Mouse (Mus musculus): ENCODE measurements around the gene Tnpo1.

Tnpo1 gene

DNA sequence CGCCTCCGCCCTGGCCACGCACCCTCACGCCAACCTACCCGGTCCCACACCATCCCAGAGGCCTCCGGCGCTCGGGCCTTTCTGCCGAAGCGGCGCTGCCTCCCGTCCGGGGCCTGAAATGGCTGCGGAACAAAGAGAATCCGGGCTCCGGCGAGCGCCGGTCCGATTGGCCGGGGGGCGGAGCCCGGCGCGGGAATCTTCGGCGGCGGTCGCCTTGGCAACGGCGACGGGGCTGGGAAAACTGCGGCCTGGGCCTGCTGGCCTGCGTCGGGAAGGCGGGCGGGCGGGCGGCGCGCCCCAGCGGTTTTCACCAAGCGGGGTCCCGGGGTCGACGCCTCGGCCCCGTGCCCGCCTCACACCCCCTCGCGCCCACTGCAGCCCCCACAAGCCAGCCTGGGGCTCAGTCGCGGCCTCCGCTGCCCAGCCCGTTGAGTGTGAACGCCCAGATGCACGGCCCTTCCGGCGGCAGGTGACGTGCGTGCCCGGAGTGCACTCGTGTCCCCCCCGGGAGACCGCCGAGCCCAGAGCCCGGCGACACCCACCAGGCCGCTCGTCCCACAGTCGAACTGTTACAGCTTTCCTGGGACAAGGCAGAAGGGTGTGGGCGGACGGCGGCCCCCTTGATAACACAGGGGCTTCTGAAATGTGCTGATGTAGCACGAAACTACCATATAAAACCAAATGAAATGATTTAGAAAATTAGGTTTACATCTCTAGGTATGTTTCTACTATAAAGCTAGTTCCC lies at the start of gene Tnpo1:
Gene Tnpo1 (minus strand): TSS at position 172 of the 745 bp plus-strand sequence.
- peak; percentile 92 for DNase-seq

DNA sequence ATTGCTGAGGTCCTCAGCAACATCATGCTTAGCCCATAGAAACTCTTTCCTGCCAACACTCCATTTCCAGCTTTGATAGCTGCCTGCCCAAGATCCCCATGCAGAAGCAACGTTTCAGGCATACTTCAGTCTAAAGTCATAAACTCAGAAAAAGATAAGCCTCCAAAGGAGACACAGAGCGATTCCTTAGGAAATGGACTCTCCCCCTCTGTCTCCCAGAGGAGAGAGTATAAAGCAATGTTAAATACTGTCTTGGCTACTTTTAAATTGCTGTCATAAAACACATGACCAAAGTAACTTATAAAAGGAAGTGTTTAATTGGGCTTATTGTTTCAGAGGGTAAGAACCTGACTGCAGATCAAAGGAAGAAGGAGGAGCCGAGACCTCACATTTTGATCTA lies 45.9 kb upstream of the Tnpo1 start:
- DNase-seq = no peak

DNA sequence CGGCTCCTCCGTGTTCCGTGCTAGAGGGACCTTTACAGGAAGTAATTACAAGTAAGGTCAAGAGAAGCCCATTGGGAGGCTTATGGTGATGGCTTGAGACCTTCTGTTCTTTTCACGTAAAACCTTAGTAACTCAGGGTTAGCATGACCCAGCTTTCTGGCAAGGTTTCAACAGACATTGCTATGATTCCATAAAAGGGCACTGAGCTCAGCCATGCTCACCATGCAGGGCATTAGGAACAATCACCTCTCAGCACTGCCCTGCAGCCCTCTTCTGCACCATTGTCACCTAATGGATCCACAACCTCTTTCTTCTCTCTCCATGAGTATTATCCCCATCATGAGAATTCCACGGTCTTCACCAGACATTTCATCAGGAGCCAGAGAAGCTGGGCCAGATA lies 45.5 kb upstream of the Tnpo1 start:
- DNase-seq = peak; percentile 19

DNA sequence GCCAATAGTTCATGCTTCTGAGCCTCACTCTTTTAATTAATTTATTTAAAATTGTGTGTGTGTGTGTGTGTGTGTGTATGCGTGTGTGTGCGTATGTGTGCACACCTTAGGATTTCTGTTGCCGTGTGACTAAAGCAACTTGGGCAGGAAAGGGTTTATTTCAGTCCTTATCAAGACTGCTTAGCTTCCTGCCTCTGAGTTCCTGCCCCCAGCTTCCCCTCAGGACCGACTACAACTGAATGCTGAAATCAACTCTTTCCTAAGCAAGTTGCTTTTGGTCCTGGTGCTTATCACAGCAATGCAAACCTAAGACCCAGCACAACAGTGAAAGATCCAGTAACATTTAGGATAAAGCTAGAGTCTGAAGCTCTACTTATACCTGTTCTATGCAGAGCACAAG lies 42.3 kb upstream of the Tnpo1 start:
- DNase-seq = no peak

DNA sequence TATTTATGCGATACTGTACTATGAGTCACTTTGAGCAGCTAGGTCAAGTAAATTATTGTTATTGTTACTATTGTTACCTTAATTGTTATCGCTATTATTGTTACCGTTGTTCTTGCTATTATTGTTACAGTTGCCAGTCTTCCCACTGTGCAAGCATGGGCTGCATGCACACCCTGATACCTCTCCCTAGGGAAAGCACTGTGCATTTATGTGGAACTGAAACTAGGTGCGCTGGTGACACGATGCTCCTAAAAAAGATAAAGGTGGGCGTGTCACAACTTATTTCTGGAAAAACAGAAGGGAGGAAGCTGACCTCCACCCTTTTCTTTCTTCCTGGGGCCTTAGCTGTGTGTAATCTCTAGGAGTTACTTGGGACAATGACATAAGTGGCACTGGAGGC lies 41.8 kb upstream of the Tnpo1 start:
- no peak for DNase-seq

DNA sequence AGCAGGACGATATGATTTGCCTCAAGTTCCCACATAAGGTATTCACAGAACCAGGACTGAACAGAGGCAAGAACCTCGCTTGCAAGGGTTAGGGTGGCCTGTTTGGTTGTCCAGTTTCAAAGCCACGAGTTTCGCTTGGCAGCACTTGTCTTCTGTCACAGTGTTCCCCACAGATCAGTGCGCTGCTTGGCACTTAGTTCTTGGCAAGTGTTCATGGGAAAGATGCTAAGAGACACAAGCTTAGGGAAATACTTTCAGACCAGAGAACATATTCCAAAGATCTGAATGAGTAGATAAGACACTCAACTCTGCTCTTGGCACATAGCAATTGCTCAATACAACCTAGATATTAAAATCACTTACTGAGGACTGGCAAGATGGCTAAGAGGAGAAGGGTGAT lies 40.4 kb upstream of the Tnpo1 start:
- no peak for DNase-seq

DNA sequence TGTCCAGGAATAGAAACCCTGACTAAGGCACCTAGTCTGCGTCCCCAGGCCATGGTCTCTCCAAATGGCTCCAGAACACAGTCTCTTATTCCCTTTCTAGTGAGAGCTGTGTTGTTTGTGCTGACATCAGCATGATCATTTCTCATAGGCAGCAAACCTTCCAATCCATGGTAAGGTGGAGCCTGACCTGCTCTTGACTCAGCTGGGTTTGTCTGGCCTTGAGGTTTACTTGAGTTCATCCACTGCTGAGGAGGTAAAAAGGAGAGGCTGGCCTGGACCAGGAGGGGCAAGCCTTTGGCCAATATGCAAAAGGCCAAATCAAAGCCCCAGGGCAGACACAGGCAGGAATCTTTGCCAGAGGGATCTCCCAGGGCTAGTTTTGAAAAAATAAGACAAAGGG lies 37.4 kb upstream of the Tnpo1 start:
- peak; percentile 56 for DNase-seq

DNA sequence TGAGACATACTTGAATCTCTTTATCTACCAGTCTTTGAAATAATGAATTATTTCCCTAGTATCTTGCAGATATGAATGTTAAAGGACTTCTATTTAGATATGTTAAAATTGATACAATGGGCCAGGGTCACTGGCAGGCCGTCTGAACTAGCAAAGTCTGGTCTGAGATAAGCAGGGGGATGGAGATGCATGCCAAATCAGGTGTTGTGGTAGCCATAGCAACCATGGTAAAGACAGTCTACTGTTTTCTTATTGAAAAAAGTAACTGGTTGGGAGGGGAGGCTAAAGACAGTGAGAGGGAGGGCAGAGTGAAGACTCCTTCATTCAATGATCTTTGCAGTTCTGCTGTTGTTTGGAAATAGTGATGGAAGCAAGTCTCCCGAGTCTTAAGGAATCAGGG lies 32.0 kb upstream of the Tnpo1 start:
- DNase-seq = no peak

DNA sequence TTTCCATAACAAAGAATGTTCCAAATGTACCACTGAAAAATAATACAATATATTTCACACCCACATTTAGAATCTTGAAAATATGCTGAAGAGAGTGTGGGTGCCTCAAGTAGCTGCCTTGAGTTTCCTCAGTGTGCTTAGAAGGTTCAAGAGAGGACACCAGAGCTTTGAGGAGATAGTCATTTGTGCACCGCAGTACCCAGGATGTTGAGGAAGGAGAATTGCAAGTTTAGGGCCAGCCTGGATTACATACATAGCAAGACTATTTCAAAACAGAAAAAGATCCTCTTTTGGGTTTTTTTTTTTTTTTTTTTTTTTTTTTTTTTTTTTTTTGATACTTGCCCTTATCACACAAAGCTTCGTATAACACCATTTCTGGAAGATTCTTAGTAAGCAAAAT lies 30.0 kb upstream of the Tnpo1 start:
- DNase-seq = no peak

DNA sequence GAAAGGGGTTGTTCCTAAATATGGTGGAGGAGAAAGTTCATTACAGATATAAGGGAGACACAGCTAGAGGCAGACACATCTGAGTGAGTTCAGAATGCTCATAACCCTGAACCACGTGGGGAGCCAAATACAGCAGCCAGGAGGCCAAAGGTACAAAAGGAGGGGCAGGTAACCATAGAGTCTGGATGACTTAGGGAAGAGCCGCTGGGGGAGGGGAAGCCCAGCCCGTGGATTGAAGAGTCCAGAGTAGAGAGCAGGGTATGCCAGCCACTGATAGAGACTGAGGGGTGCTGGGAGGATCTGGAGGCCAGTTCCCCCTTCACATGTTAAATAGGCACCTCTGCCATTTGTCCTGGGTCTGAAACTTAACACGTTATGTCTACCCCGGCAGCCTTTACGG lies 29.5 kb upstream of the Tnpo1 start:
- DNase-seq = peak; percentile 92

DNA sequence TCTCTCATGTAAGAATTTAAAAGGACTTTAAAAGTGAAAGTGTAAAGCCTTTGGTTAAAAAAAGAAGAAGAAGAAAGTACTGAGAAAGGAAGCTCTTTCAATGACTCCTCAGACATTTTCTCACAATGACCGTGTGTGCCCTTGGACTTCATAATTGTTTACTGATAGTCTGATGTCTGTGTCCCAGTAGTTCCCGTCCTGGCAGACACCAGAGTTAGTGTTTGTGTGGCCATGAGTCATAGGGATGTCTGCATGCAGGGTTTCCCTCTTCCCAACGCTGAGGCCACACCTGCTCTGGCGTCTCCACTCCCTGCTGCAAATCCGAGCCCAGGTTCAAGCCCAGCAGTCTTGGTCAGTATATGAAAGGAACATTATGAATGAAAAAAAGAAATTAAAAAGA lies 29.0 kb upstream of the Tnpo1 start:
- no peak for DNase-seq

DNA sequence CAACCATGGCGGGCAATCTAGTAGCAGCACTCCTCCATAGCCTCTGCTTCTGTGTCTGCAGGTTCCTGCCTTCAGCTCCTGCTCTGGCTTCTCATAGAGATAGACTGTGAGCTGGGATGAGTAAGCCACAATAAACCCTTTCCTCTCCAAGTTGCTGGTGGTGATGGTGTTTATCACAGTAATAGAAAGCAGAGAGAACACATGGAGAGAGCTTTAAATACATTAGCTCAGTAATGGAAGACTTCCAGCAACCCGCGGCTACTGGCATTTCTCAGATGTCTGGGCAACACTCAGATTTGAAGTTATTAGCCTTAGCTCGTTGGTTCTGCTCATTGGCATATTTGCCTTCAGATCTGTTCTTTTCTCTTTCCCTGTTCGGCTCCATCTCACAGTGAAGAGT lies 27.6 kb upstream of the Tnpo1 start:
- no peak for DNase-seq

DNA sequence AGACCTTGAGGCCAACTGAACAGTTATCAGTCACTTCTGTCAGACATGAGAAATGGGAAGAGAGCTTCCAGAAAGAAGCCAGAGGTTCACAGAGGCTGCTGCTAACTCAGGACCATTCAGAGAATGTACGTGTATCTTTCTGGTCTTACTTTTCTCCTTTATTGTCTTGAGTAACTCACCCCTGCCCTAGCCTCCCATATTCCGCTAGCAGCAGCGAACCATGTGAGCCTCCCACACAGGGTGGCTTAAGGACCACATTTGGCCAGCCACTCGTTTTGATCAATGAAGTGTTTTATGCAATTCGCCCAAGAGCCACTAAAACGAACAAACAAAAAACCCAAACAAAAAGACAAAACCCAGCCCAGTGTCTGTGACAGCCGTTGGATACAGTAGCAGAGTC lies 25.8 kb upstream of the Tnpo1 start:
- DNase-seq = no peak

DNA sequence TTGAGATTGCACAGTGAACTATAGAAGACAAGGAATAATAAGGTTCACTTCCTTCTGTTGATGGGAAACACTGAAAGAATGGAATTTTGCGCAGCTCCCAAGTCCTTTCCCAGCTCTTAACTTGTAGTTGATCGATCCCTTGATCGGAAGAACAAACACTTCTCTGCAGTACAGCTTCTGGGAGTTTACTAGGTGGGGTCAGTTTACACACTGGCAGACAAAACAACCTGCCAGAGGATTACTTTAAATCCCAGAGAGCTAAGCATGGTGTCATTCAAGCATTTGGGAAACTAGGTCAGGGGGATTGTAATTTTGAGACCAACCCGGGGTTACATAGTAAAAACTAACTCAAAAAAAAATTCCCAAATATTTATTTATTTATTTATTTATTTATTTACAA lies 22.0 kb upstream of the Tnpo1 start:
- DNase-seq = no peak

DNA sequence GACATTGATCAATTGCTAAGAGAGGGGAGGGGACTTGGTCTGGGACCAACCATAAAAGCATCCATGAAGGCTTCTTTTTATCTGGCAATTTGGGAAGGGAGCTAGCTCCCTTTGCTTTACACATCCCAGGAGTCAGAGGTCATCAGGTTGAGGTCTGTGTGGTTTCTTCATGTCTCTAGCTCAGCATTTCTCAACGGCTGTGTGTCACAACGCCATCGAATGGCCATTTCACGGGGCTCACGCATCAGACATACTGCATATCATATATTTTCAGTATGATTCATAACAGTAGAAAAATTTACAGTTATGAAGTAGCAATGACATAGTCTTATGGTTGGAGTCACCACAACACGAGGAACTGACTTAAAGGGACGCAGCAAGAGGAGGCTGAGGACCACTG lies 20.2 kb upstream of the Tnpo1 start:
- DNase-seq = no peak

DNA sequence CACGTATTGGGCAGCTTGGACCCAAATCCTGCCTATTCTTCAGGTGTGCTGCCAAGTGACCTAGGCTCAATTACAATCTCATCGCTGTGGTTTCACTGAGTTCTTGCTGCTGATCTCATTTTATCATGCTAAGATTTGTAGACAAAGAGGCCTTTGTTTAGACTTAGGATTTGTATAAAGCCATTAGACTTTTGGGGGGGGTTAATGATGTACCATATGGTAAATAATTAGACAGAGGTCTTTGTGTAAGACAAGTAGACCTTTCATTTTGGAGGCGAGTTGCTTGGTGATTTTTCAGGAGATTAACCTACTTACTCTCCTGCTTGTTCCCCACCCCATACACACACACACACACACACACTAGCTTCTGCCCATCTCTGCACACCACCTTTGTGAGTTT lies 19.7 kb upstream of the Tnpo1 start:
- no peak for DNase-seq

DNA sequence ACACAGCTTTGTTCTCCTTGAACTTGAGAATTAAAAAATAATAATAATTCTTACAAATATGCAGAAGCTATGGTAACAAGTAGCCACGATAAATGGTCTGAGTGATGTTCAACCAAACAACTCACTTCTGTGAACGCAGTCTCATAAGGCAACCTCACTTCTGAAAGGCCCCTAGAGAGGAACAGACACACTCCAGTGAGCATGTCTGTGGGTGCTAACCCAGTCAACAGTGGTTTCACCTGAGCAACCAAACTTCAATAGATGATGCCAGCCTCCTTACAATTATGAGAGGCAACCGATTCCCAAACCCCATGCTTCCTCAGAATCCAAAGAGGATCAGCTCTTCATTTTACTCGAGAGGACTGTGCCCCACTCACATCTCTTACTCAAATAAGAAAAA lies 19.2 kb upstream of the Tnpo1 start:
- peak; percentile 47 for DNase-seq

DNA sequence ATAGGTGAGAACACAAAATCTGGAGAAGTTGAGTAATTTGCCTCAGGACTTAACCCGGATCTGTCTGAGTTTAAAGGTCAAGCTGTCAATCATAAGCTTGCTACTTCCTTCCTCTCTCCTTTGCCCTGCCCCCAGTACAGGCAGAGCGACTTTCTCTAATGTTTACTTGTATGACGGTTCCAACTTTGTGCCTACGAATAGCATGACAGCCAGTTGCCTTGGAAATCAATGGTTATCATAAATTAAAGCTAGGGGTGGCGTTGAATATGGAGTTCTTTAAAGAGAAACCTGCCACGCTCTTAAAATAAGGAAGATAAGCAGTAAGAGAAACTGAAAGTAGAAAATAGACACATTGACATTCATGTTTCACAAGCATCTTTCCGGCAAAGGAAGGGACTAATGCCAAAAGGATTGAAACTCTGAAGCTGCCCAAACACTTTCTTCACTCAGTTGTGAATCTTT lies 18.5 kb upstream of the Tnpo1 start:
- peak; percentile 86 for DNase-seq

DNA sequence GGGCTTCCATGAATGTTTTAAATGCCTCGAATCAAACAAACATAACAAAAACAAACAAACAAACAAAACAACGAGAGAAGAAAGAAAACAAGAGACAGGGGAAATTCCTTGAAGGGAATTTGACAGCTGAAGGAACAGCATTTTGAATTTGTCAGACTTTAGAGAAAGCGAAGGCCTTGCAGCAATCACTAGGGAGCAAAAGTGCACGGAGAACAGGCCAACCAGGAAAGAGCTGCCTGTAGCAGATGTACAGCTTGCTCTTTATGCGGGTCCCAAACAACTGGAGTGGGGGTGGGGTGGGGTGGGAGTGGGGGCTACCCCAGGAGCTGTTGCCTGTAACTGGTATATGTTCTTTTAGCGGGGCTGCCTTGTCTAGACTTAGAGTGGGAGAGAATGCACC lies 16.2 kb upstream of the Tnpo1 start:
- no peak for DNase-seq

DNA sequence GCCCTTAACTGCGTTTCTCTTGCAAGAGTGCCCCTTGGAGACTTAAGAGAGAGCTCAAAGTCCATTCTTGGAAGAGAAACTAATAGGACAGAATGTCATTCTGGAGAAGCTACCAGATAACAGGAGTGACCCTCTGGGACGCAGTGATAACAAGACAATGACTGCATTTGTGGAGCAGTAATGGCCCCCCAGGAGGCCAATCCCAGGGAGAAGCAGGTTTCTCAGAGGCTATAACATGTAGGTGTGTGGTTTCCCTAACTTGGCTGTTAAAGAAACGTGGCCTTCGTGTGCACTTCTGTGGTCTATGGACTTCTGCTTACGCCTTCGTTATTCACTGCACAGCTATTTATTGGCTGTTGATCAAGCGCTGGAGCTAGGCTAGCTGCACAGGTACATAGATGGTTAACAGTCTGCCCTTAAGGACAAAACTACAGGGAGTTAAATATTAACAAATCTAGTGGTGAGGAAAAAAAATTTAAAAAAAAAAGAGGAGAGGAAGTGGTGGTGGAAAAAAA lies 15.7 kb upstream of the Tnpo1 start:
- DNase-seq = peak; percentile 87

DNA sequence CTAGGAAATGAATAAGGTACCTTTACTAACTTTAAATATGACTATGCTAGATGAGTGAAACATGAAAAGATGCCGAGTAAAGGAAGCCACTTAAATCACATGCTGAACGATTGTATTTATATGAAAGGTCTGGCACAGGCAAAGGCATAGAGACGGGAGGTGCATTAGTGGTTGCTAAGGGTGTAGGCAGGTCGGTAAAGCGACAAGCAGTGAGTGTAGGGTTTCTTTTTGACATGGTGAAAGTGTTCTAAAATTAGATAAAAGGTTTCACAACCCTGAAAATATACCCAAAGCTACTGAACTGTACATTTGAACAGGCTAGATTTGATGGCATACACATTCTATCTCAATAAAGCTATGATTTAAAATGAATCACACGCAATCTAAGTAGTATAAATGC lies 10.9 kb upstream of the Tnpo1 start:
- no peak for DNase-seq

DNA sequence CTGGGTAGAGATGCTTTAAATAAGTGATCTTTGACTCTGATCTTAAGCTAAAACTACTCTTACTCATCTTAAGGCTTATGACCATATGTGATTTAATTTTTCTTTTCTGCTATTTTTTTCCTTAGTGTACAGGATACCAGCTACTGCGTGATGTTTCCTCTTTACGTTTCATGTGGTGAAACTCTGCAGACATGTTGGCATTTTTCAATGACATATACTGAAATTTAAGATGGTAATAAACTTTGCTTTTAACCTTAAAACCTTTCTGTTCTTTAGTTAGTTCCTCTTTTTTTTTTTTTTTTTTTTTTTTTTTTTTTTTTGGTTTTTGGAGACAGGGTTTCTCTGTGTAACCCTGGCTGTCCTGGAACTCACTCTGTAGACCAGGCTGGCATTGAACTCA lies 2.7 kb upstream of the Tnpo1 start:
- no peak for DNase-seq

DNA sequence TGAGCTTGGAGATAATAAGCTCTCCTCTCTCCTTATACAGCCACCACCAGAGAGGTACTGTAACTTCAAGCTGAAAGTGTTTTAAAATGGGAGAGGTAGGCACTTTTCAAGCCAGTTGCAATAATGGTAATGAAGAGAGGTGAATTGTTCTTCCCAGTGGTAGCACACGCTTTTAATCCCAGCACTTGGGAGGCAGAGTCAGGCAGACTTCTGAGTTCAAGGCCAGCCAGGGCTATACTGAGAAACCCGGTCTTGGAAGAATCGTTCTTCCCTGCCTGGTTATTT lies 716 bp upstream of the Tnpo1 start:
- DNase-seq = no peak

DNA sequence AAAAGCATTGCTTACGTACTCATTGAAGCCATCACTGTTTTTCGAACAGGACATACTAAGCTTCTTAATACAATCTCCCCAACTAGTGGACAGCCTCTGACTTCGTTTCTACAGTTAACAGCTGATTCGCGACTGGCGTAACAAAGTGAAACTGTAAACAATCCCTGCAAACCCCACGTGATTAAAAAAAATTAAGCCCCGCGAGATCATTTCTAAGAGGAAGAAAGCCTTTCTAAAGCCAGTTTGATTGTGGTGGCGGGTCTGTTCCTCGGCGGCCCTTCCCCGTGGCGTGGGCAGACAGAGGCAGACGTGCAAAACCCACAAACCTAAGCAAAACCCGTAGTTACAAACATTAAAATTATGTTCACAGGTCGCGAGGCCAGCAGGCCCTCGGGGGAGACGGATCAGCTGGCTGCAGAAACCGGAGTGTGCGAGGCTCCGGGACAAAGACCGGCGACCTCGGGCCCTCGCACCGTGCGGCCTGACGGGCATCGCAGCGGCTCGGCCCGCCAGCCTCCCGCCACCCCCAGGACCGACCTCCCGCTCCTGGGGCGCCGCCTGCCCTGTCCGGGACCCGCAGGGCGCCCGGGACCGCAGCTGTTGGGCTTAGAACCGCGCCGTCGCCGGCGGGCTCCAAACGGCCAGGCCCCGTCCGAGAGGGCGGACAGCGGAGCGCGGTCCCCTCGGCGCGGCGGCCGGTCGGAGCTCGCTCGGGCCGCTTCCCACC lies 535 bp downstream of the Tnpo1 start:
- DNase-seq = peak; percentile 80

All from kidney, adult 9 months (tissue).